ENCODE assay signal across 8 mouse cellular contexts in genomic region chr13:89740243-89741115, GRCm38 (mm10). TPM values are rescaled to one million over a fixed set of nuclear protein-coding genes. Genes with fewer than 3 reads are reported as not detected.
DNase-seq lines count a peak whose midpoint lies in the region; ATAC-seq and TF ChIP-seq lines count a peak whose summit lies in the region.

No protein-coding gene starts in this region.

- H3K4me1 ChIP-seq in hindbrain, postnatal 0 days (ENCODE audit: insufficient read depth, low read length): no peaks in the 10 kb centered on the region

- TF ChIP-seq CTCF in hindbrain, postnatal 0 days (IDR thresholded peaks at IDR 0.05; ENCODE audit: low read depth): peak; percentile 71

- H3K27me3 ChIP-seq in hindbrain, postnatal 0 days (ENCODE audit: insufficient read depth, low read length): no peaks in the 10 kb centered on the region

- no peaks in the 10 kb centered on the region for H3K9me3 ChIP-seq in hindbrain, postnatal 0 days (ENCODE audit: low read length)

- under 1% methylated on average over 33 of the region's 33 CpGs for WGBS in hindbrain, postnatal 0 days

- H3K27ac ChIP-seq in hindbrain, postnatal 0 days: peak overlapping the region; percentile 79

- H3K4me2 ChIP-seq in hindbrain, postnatal 0 days (ENCODE audit: low read depth, low read length): peak overlapping the region; percentile 98

- peak overlapping the region; percentile 64 for H3K9ac ChIP-seq in hindbrain, postnatal 0 days (replicated peaks; ENCODE audit: low read length)

- ATAC-seq in activated CD4-positive, CD25-positive, alpha-beta regulatory T cell, adult 4 months: peak; percentile 43
- ATAC-seq in hindbrain, postnatal 0 days: peak; percentile 91

- peak; percentile 41 to 71 for DNase-seq in cerebellum, postnatal 4 days (ENCODE audit: low spot score in 2 of 2)
- DNase-seq in gastrocnemius, adult 8-10 months (ENCODE audit: low spot score in 2 of 2): peak; percentile 37 to 51
- DNase-seq in hindbrain, postnatal 0 days (ENCODE audit: low spot score): peak; percentile 92
- DNase-seq in left cerebral cortex, adult 18-20 months (ENCODE audit: low spot score in 2 of 2): peak; percentile 55 to 69
- peak; percentile 85 for DNase-seq in lung, postnatal 36 days
- peak; percentile 88 for DNase-seq in retina, embryonic 14.5 days (ENCODE audit: low spot score)
- peak; percentile 59 for DNase-seq in urinary bladder, postnatal 25 days (ENCODE audit: low spot score)

- peak overlapping the region; percentile 66 for H3K4me3 ChIP-seq in hindbrain, postnatal 0 days (ENCODE audit: low read length)

- H3K36me3 ChIP-seq in hindbrain, postnatal 0 days (ENCODE audit: insufficient read depth, low read length): no peaks in the 10 kb centered on the region

RNA-seq across cellular contexts. Expression of gene Vcan, which starts 1.8 kb away (rescaled TPM):
- under 1 TPM in 1 of 2 experiments, not detected in 1; 0.58 TPM for polyA plus RNA-seq in activated CD4-positive, CD25-positive, alpha-beta regulatory T cell, adult 4 months (2017; shearing (Covaris generic))
- total RNA-seq in gastrocnemius, adult 8-10 months (2022): 1 to 10 TPM; 1.9 to 3.6 (median 3.1) TPM
- total RNA-seq in hindbrain, postnatal 0 days (2014; rRNA removed): 51.2 TPM in 2 replicates
- polyA plus RNA-seq in hindbrain, postnatal 0 days (2015; fragmentation: Nextera tagmentation; extraction: Ambion mirVana): 23.5 and 24.1 TPM in 2 replicates
- total RNA-seq in left cerebral cortex, adult 18-20 months (2021): 10 to 100 TPM in 1 of 2 experiments, 1 to 10 TPM in 1; 8.2 to 11.8 TPM

Comparison
In these comparisons a context has a peak if more than half of its experiments do, and no peak if none do; other contexts are left out.
1. Peak in every context shown above with its lines: DNase-seq, ATAC-seq, H3K4me3 ChIP-seq and H3K27ac ChIP-seq.